Comparison of ENCODE assay signal across 8 mouse cellular contexts in the genomic region with DNA sequence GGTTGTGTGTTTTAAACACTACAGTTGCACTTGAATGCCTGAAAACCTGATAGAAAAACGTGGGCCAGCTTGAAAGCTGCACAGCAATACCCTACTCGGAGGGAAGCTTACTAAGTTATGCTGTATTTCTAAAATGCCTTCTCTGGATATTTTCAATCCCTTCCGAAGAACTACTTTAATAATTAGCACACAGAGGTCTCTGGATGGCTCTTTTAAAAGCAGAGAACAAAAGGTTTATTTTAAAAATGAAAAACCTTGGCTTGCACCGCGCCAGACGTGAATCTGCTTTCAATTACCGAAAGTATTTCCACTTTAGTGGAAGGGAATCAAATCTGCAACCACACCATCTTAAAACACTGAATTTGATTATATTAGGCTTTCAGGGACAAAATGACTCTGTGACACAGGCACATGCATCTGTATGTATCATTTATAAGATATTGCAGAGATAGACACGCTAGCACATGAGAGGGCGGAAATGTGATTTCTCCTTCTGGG.
DNase-seq lines count a peak whose midpoint lies in the region; ATAC-seq and TF ChIP-seq lines count a peak whose summit lies in the region.

No protein-coding gene starts in this region.

- peaks cover 28% of the 10 kb centered on the region for H3K4me1 ChIP-seq in forebrain, embryonic 12.5 days
- peaks cover 18% of the 10 kb centered on the region; the same call in 1 of the 2 replicates for H3K4me1 ChIP-seq in limb, embryonic 12.5 days (replicated peaks)

- H3K4me2 ChIP-seq in forebrain, embryonic 12.5 days, result peak overlapping the region; percentile 85
- H3K4me2 ChIP-seq in limb, embryonic 12.5 days, result peak overlapping the region; percentile 63

- H3K9me3 ChIP-seq in forebrain, embryonic 12.5 days, result no peaks in the 10 kb centered on the region
- H3K9me3 ChIP-seq in limb, embryonic 12.5 days, result no peaks in the 10 kb centered on the region

- DNase-seq in layer of hippocampus, adult 2 months (ENCODE audit: low spot score in 2 of 2), result no peak
- no peak for DNase-seq in layer of hippocampus, postnatal 10 days (ENCODE audit: low spot score in 2 of 2)
- DNase-seq in retina, postnatal 1 day, result peak; percentile 40
- no peak for DNase-seq in cerebellum, adult 9-10 months
- DNase-seq in lung, postnatal 10 days, result no peak
- DNase-seq in adrenal gland, adult 18-20 months (ENCODE audit: low spot score in 2 of 2), result no peak

- TF ChIP-seq CTCF in layer of hippocampus, adult 2 months (conservative IDR thresholded peaks at IDR 0.05), result no peak

- WGBS in forebrain, embryonic 12.5 days, result under 1% methylated on average over 9 of the region's 9 CpGs
- WGBS in limb, embryonic 12.5 days, result under 1% methylated on average over 9 of the region's 9 CpGs

- H3K9ac ChIP-seq in forebrain, embryonic 12.5 days, result peak overlapping the region; percentile 85
- peak overlapping the region; percentile 88 for H3K9ac ChIP-seq in limb, embryonic 12.5 days (replicated peaks)

- H3K4me3 ChIP-seq in layer of hippocampus, adult 2 months, result peak overlapping the region; percentile 75
- peak overlapping the region; percentile 82 for H3K4me3 ChIP-seq in forebrain, embryonic 12.5 days (replicated peaks)
- peak overlapping the region; percentile 75 for H3K4me3 ChIP-seq in limb, embryonic 12.5 days (replicated peaks)

- H3K36me3 ChIP-seq in forebrain, embryonic 12.5 days (replicated peaks), result no peaks in the 10 kb centered on the region
- peaks cover 2% of the 10 kb centered on the region; the same call in 1 of the 2 replicates for H3K36me3 ChIP-seq in limb, embryonic 12.5 days

- peaks cover 3% of the 10 kb centered on the region; the same call in 1 of the 2 replicates for H3K27me3 ChIP-seq in forebrain, embryonic 12.5 days
- no peaks in the 10 kb centered on the region for H3K27me3 ChIP-seq in limb, embryonic 12.5 days

- no peak for ATAC-seq in forebrain, embryonic 12.5 days (ENCODE audit: low FRiP score)
- no peak for ATAC-seq in limb, embryonic 12.5 days (ENCODE audit: insufficient number of reproducible peaks, insufficient read depth, low FRiP score, low TSS enrichment, low read depth)

- peak overlapping the region; percentile 86 for H3K27ac ChIP-seq in layer of hippocampus, adult 2 months
- 0 out of 2 replicates have a peak overlapping the region, but pooled peaks have one; percentile 46 for H3K27ac ChIP-seq in forebrain, embryonic 12.5 days
- peak overlapping the region; percentile 99 for H3K27ac ChIP-seq in limb, embryonic 12.5 days

Comparison
In these comparisons a context has a peak if more than half of its experiments do, and no peak if none do; other contexts are left out.
1. H3K27ac ChIP-seq: peak in every context shown above with its lines; median percentile 99 in limb, embryonic 12.5 days; 86 in layer of hippocampus, adult 2 months; 46 in forebrain, embryonic 12.5 days.